Mouse (Mus musculus) liver, embryonic 14.5 days (tissue): ENCODE data around the gene Igfbp4.

Source experiments
- CTCF ChIP-seq: IDR thresholded peaks from 2 replicates; pipeline ENCODE4 v1.5.1; 2016; ENCODE audit warnings: antibody characterized with exemption, low read depth, control low read depth
- EP300 ChIP-seq: IDR thresholded peaks from 2 replicates; pipeline ENCODE4 v1.6.1; 2016; ENCODE audit warnings: antibody characterized with exemption, low read depth

- TF ChIP-seq EP300 = no peak
- no peak for TF ChIP-seq CTCF
Measured at GRCm38 (mm10) chr11:99047643-99048042, 6.6 kb downstream of the Igfbp4 start.
